Comparison of ENCODE assay signal across 8 mouse cellular contexts in the genomic region with DNA sequence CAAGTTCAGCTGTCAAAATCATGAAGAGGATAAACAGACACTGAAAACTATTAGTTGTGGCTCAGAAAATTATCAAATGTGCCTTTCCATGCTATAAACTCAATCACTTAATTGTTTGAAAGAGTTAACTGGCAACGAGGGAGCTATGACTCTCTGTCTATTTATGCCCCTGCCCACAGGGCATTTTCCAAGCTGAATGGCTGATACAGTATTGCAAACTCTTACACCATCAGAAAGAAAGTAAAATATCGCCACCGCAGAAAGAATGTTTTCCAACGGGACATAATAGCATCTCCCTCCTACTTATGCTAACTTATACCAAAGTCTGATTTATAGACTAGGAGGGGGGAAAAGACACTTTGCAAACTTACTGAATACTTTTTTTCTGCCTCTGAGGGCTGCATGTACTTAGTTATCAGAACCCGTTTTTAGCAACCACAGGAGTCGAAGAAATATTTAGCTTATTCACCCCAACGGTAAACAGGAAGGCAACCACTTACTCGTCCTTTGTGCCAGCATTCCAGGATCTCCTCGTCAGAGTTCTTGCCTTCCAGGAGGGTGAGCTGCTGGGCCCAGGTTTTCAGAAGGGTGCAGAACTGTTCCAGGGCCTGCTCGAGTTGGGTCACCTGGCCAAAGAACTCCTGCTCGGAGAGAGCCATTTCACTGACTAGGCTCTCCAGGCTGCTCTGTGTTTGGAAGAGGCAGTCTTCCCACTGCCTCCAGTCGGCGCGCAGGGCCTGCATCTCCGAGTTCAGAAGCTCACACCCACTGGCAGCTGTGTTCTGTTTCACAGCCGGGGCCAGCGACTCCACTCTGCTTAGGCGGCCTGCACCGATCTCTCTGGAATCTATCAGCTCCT.
DNase-seq lines count a peak whose midpoint lies in the region; ATAC-seq and TF ChIP-seq lines count a peak whose summit lies in the region.

No protein-coding gene starts in this region.

- 46% methylated on average over 19 of the region's 19 CpGs for WGBS in forebrain, postnatal 0 days
- WGBS in liver, postnatal 0 days (ENCODE audit: insufficient replicate concordance), result 61% methylated on average over 19 of the region's 19 CpGs

- peak; percentile 40 for DNase-seq in adrenal gland, adult 2 months
- DNase-seq in adrenal gland, postnatal 4 days (ENCODE audit: low spot score in 2 of 2), result no peak
- DNase-seq in forebrain, postnatal 0 days, result peak; percentile 25
- DNase-seq in heart, postnatal 10 days, result peak; percentile 84 to 86
- DNase-seq in kidney, postnatal 4 days, result peak; percentile 75 to 83
- DNase-seq in liver, postnatal 0 days, result no peak
- DNase-seq in ovary, postnatal 14 days (ENCODE audit: low spot score), result peak; percentile 44

- H3K36me3 ChIP-seq in forebrain, postnatal 0 days (ENCODE audit: insufficient read depth), result peaks cover 3% of the 10 kb centered on the region; the same call in 1 of the 2 replicates
- peaks cover 3% of the 10 kb centered on the region; the same call in 1 of the 2 replicates for H3K36me3 ChIP-seq in liver, postnatal 0 days (replicated peaks; ENCODE audit: insufficient read depth, low read length)

- peak; percentile 72 for ATAC-seq in forebrain, postnatal 0 days
- no peak for ATAC-seq in liver, postnatal 0 days
- ATAC-seq in megakaryocyte progenitor cell, adult 5-6 weeks (replicated peaks; ENCODE audit: poor library complexity), result no peak

- no peak overlapping the region for H3K9ac ChIP-seq in forebrain, postnatal 0 days
- H3K9ac ChIP-seq in liver, postnatal 0 days (replicated peaks), result no peak overlapping the region

- intact Hi-C loops in heart, postnatal 10 days (cut with DNase I), result no loop called here

- no peaks in the 10 kb centered on the region for H3K4me1 ChIP-seq in forebrain, postnatal 0 days (ENCODE audit: insufficient read depth)
- H3K4me1 ChIP-seq in liver, postnatal 0 days (ENCODE audit: insufficient read depth), result no peaks in the 10 kb centered on the region

- TF ChIP-seq CTCF in forebrain, postnatal 0 days (IDR thresholded peaks at IDR 0.05; ENCODE audit: low read depth), result 0 out of 2 replicates have a peak, but pooled peaks have one; percentile 24
- TF ChIP-seq CTCF in liver, postnatal 0 days (IDR thresholded peaks at IDR 0.05; ENCODE audit: low read depth), result no peak

- H3K27ac ChIP-seq in forebrain, postnatal 0 days (ENCODE audit: low read depth, low read length), result no peak overlapping the region
- peak overlapping the region; percentile 34; the same call in 1 of the 2 replicates for H3K27ac ChIP-seq in liver, postnatal 0 days (ENCODE audit: low read depth)

- no peaks in the 10 kb centered on the region for H3K9me3 ChIP-seq in forebrain, postnatal 0 days (ENCODE audit: low read length)
- H3K9me3 ChIP-seq in liver, postnatal 0 days (ENCODE audit: low read length), result no peaks in the 10 kb centered on the region

- H3K27me3 ChIP-seq in forebrain, postnatal 0 days (ENCODE audit: insufficient read depth, low read length), result no peaks in the 10 kb centered on the region
- no peaks in the 10 kb centered on the region for H3K27me3 ChIP-seq in liver, postnatal 0 days (ENCODE audit: insufficient read depth, low read length)

- no peak overlapping the region for H3K4me3 ChIP-seq in forebrain, postnatal 0 days (ENCODE audit: low read depth, low read length)
- H3K4me3 ChIP-seq in liver, postnatal 0 days (ENCODE audit: low read depth, low read length), result no peak overlapping the region

- 0 out of 2 replicates have a peak overlapping the region, but pooled peaks have one; percentile 19 for H3K4me2 ChIP-seq in forebrain, postnatal 0 days (ENCODE audit: low read depth)
- H3K4me2 ChIP-seq in liver, postnatal 0 days (ENCODE audit: low read depth, low read length), result no peak overlapping the region

- TF ChIP-seq EP300 in liver, postnatal 0 days (IDR thresholded peaks at IDR 0.05; ENCODE audit: low read depth), result no peak

Comparison
In these comparisons a context has a peak if more than half of its experiments do, and no peak if none do; other contexts are left out.
1. DNase-seq: peak in adrenal gland, adult 2 months (single experiment), forebrain, postnatal 0 days (single experiment), heart, postnatal 10 days (2 of 2), kidney, postnatal 4 days (2 of 2) and ovary, postnatal 14 days (single experiment); none in adrenal gland, postnatal 4 days (0 of 2) and liver, postnatal 0 days (single experiment).